Mouse (Mus musculus) adrenal gland, postnatal 4 days (tissue): ENCODE measurements at regions not wholly inside any gene's neighbourhood (a gene's known extent, or its start where the extent isn't known, plus 50 kb on each side); places are given as distances from the start of the nearest gene placed in this dataset.

ENCODE experiments used
- DNase-seq, 2 experiments: peaks; one replicate each; pipeline ENCODE4 v3.0.0; 2021 to 2022; ENCODE audit warnings: low spot score in 2 of 2, mixed read lengths in 2 of 2

GRCm38 (mm10) chr3:143729473-143730076 lies 475.4 kb downstream of the Lmo4 start:
- no peak for DNase-seq

- no peak for DNase-seq
Observed at GRCm38 (mm10) chr3:143722571-143722970, 482.4 kb downstream of the Lmo4 start.

DNA sequence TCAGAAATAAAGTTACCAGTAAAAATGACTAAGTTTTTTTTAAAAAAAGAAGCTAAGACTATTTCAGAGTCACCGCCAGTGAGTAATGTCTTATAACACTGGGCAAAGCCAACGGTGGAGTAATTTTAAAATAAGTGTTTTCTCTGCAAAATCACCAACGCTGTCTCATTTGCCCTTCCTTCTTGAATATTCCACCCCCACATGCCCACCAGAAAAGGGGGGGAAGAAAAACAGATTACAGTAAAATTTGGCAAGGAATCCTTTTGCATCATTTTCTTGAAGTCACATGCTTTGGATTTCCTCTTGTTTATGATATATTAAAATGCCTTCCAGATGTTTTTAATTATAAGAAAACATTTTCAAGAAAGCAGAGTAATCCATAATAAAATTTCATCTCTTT lies 482.9 kb downstream of the Lmo4 start:
- no peak for DNase-seq

DNA sequence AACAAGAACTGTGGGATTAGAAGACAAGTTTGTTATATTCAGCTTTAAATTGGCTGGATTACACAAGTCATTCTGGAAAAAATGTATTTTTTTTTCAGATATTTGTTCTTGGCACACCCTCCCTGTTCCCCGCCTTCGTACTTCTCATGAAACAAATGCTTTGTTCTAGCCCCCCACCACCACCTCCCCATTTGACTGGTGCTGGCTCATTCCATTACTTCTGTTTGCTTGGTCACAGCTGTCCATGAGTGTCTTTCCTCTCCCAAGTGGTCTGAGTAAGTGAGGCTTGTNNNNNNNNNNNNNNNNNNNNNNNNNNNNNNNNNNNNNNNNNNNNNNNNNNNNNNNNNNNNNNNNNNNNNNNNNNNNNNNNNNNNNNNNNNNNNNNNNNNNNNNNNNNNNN lies 491.8 kb downstream of the Lmo4 start:
- DNase-seq, result no peak

- no peak for DNase-seq
Observed at GRCm38 (mm10) chr3:143710805-143711469, 494.1 kb downstream of the Lmo4 start.

DNA sequence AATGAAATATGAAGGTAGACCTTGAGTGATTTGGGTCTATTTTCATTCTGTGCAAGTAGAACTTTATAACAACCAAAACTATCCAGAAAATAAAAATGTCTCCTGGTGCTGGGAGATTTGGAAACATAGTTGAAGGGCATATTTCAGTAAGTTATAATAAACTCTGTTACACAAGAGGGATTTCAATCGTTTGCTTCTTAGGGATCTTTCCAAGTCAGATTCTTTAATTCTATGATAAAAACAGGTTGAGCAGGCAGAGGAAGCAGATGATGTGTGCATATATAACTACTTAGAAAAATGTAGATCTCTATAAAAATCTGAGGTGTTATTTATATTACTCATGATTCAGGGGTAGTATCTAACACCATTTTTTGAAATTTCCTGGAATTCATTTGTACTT lies 498.3 kb downstream of the Lmo4 start:
- DNase-seq, result no peak

- DNase-seq, result no peak
Observed at GRCm38 (mm10) chr3:143694817-143695216, 510.2 kb downstream of the Lmo4 start.

DNA sequence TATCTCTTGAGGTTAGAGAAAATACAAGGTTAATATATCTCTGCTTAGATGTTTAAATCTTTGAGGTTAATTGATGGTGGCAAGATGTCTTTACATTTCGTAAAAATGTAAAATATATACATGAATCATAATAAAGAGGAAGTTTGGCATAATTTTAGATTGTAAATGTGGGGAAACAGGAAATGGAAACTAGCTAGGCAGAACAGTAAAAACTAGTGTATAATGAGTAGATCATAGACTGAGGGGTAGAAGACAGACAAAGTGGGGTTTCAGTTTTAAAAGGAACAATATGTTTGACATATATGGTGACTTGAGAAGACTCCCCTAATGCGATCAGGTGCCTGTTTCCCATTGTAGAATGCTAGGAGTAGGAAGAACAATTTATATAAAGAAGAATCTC lies 519.3 kb downstream of the Lmo4 start:
- DNase-seq, result no peak

DNA sequence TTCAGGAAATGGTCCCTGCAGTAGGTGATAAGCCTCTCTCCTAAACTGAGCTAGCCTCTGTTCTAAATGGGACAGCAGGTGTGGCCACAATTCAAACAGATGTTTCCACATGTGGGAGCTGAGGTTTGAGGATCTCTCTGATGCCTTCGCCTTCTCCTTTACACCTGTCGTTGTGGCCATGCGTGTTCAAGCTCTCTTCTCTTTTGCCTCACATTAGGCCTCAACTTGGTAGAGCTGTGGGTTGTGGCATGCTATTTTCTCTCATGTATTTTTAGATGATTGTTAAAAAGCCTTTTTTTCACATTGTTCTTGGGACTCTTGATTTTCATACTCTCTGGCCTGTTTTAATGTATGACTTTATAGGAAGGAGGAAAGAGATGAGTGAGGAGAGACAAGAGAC lies 526.8 kb downstream of the Lmo4 start:
- DNase-seq, result no peak

DNA sequence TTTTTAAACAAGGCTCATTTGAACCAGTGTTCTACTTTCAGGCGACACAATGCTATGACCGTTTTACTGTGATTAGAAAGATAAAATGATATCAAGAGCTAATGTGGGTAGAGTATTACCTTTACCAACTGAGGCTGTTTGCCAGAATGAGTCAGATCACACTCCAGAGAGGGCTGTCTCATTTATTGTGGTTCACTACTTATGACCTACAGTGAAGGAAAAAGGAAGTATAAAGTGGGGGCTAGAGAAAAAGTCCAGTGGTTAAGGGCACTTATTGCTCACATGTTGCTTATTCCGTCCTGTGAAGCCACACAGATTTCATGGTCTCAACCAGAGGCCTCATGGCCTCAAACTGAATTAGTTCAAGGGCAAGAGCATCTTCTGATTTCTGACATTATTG lies 530.2 kb downstream of the Lmo4 start:
- no peak for DNase-seq

DNA sequence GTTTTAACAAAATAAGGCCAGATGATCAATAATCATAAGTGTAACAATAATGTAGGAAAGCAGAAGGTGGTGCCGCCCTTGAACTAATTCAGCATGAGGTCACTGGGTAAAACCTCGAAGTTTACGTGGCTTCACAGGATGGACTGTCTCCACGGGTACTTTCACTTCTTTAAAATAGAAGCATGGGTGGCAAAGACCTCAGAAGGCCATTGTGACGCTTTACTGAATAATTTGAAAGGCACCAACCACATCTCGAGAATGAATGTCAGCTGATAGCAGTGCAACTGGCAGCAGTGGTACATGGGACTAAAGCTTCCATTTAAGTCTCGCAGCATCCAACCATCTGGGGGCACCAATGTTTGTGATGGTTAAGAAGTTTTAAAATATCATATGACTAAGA lies 530.6 kb downstream of the Lmo4 start:
- DNase-seq, result no peak

- no peak for DNase-seq
Observed at GRCm38 (mm10) chr3:143662041-143662685, 542.9 kb downstream of the Lmo4 start.

DNA sequence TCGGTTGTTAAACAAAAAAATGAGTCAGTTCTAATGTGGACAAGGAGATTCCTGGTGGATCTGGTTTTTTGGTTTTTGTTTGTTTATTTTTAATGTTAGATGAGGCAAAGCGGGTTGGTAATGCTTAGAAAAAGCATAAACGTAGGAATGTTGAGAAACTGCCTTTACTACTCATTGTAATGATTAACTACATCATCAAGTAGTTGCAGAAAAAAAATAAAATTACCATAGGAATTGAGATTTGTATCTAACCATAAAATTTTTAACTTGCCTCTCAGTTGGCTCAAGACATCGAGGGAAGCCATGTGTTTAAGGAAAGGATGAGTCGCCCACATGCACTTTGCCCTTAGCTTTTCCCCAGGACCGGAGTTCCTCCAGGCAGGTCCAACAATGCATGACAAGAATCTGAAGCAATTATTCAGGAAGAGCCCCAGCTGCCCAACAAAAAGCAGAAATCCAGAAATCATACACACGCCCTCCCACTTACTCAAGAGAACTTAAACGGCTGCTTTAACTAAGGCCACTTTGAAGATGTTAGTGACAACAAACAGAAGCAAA lies 545.5 kb downstream of the Lmo4 start:
- no peak for DNase-seq

DNA sequence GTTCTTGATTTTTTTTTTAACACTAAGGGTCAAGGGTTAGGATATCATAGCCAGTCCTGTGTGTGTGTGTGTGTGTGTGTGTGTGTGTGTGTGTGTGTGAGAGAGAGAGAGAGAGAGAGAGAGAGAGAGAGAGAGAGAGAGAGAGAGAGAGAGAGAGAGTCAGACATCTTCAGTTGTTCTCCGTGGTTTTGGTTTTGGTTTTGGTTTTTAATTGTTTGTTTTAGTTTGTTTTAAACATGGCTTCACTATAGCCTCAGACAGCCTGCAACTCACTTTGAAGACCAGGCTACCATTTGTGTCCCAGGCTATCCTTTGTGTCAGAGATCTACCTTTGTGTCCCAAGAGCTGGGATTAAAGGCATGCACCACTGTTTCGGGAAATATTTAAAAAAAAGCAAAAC lies 557.8 kb downstream of the Lmo4 start:
- DNase-seq, result no peak

- no peak for DNase-seq
Observed at GRCm38 (mm10) chr3:143646836-143647235, 558.2 kb downstream of the Lmo4 start.

- DNase-seq, result no peak
Observed at GRCm38 (mm10) chr3:143633036-143633435, 572.0 kb downstream of the Lmo4 start.

DNA sequence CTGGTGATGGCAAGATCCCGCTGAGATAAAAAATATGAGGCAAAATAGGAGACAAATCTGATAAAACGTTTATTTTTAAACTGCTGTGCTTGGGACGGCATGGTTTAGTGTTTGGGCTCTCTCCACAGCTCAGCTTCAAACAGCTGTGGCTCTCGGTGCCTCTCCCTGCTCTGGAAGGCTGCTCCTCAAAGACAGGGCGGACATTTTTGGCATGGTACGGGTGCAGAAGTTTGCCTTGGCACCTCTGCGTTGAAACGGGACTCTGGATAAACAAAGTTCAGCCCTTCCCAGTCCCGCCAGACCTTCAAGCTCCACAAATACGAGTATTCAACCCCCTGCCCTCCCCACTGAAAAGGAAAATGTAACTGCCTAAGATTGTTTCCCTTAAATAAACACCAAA lies 573.8 kb downstream of the Lmo4 start:
- no peak for DNase-seq

DNA sequence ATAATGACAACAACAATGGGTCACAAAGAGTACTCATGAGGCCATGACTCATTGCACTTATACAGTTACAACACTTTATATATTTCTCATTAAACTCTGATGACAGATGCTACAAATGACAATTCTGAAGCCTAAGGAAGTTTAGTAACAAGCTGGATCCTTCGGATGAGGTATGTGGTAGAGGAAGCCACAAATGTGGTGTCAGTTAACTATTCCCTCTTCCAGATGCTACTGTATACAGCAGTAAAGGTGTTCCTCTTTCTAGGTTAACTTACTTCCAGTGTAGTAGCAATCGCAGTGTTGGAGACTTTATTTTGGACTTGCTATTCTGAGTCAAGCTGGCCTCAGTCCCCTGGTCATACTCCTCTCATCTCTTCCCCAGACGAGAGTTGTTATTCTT lies 580.1 kb downstream of the Lmo4 start:
- no peak for DNase-seq

- DNase-seq, result no peak
Observed at GRCm38 (mm10) chr3:143622275-143622674, 582.7 kb downstream of the Lmo4 start.

GRCm38 (mm10) chr3:143619125-143619524 lies 585.9 kb downstream of the Lmo4 start:
- DNase-seq, result no peak

DNA sequence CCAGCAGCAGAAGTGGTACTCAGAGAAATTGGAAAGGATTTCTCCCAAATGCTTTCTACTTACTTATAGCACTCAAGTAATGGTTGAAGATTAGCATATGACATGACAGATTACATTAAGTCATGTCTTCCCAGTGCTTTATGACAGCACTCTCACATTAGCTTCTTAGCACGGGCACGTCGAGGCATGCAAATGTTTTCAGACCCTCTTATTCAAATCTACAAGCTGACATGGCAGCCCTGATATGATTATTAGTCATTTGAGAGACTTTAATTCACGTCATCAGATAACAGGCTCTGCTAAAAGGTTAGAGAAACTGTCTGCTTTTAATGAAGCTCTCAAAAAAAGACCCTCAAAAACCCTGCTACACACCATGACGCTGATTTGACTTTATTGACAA lies 590.1 kb downstream of the Lmo4 start:
- no peak for DNase-seq

GRCm38 (mm10) chr3:143614004-143614403 lies 591.0 kb downstream of the Lmo4 start:
- no peak for DNase-seq

DNA sequence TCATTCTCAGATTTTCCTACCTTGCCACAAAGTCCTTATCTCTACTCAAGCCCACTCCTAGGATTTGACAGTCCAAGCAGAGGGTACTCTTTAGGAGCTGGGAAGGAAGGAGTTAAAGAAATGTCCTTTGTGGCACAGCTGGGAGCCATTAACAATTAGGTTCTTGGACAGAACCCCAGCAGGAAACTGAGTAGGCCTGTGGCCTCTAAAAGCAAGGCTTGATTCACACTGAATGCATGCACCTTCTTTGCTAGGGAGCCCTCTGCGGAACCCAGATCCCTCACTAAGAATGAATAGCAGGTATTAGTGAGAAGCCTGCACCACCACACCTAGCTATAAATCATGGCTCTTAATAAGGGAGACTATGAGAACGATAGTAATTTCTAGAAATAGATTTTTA lies 595.3 kb downstream of the Lmo4 start:
- no peak for DNase-seq
